Mouse (Mus musculus): ENCODE data around the gene Uqcr11.

GRCm38 (mm10) chr10:80443575-80444278, 37.1 kb upstream of the Uqcr11 start:
- no peak for TF ChIP-seq CTCF (conservative IDR thresholded peaks at IDR 0.05; ENCODE audit: low read length)
- no peak for TF ChIP-seq POU5F1 (IDR thresholded peaks at IDR 0.05; ENCODE audit: borderline replicate concordance, low read length)
- TF ChIP-seq NANOG (IDR thresholded peaks at IDR 0.05; ENCODE audit: borderline replicate concordance, low read length), result no peak

Measured in E14TG2a.4 (cell line).